Mouse (Mus musculus): ENCODE data around the gene Yap1.

DNA sequence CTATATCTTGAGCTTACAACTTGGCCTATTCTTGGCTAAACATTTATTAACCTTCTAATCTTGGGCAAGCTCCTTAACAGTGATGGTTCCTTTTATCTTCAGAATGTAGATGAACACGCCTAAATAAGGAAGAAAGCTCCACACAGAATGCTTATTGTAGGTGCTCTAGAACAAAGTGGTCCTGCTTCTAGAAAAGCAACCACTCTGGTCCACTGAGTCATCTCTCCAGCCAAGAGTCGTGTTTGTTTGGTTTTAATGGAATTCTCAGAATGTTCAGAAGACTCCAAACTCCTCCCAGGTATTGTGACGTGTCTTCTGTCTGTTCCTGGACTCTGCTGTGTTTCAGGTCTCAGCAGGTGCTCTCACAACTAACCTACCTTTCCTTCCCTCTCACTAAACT, 38.8 kb downstream of the Yap1 start:
- TF ChIP-seq POLR2A (IDR thresholded peaks at IDR 0.05; ENCODE audit: extremely low read depth, insufficient read depth, low read length) = no peak
- TF ChIP-seq CTCF (IDR thresholded peaks at IDR 0.05; ENCODE audit: extremely low read depth, insufficient read depth, low read length) = no peak

Data from cortical plate, adult 2 months (tissue).